ENCODE assay signal across 16 mouse cellular contexts in the genomic region with DNA sequence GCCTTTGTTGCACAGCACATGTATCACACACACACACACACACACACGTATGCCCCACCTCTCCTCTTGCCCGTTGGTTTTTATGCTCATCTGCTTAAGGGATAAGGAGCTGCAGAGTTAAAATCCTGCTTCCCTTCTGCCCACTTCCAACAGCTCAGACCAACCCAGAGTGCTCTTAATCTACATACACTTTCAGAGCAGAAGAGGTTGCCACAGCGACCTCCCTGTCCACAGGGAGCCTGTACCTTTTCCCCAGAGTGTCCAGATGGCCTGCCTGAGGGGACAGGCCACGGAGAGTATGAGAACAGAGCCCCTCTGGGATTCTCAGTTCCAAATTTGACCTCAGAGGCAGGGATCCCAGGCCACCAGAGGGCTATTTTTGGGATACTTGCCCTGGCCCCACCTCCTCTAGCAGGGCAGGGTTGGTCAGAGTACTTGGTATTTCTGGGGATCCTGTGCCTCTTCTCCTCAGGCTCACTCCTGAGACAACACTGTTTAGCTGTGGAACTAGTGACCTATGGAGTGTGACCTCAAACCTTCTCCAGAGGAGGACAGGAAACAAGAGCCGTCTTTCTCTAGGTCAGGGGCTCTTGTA. TPM values are rescaled to one million over a fixed set of nuclear protein-coding genes. Genes with fewer than 3 reads are reported as not detected.
A peak's percentile ranks its signal among the peaks of the same experiment; 100 is the strongest.
DNase-seq lines count a peak whose midpoint lies in the region; ATAC-seq and TF ChIP-seq lines count a peak whose summit lies in the region.
"Had no signal": no experiment of that assay in that cellular context is flagged by ENCODE, and none has a peak within 500 bp of the region (broad histone marks: within the 10 kb centered on the region; RNA-seq: fewer than 3 reads in every experiment).

No protein-coding gene starts in this region.

- WGBS in liver, embryonic 12.5 days (ENCODE audit: insufficient replicate concordance): 50% methylated on average over 5 of the region's 5 CpGs
- WGBS in liver, postnatal 0 days (ENCODE audit: insufficient replicate concordance): 48% methylated on average over 5 of the region's 5 CpGs
- 71% methylated on average over 5 of the region's 5 CpGs for WGBS in thymus, adult 2 months

- H3K36me3 ChIP-seq in liver, embryonic 12.5 days: no peaks in the 10 kb centered on the region
- H3K36me3 ChIP-seq in liver, postnatal 0 days (replicated peaks; ENCODE audit: insufficient read depth, low read length): no peaks in the 10 kb centered on the region
- H3K36me3 ChIP-seq in thymus, adult 2 months (ENCODE audit: control insufficient read depth, insufficient read depth, low read length): no peaks in the 10 kb centered on the region
- H3K36me3 ChIP-seq: limb, embryonic 15.5 days; midbrain, embryonic 13.5 days had no signal

- 0 out of 2 replicates have a peak, but pooled peaks cover 6% of the 10 kb centered on the region for H3K9me3 ChIP-seq in liver, embryonic 12.5 days (replicated peaks)
- no peaks in the 10 kb centered on the region for H3K9me3 ChIP-seq in liver, postnatal 0 days (ENCODE audit: low read length)
- H3K9me3 ChIP-seq: limb, embryonic 15.5 days; midbrain, embryonic 13.5 days had no signal

- peak overlapping the region; percentile 17; the same call in 1 of the 2 replicates for H3K9ac ChIP-seq in liver, embryonic 12.5 days
- H3K9ac ChIP-seq in liver, postnatal 0 days (replicated peaks): no peak overlapping the region
- H3K9ac ChIP-seq: limb, embryonic 15.5 days; midbrain, embryonic 13.5 days had no signal

- no peak for TF ChIP-seq POLR2A in thymus, adult 2 months (IDR thresholded peaks at IDR 0.05; ENCODE audit: control insufficient read depth, extremely low read depth, insufficient read depth, low read length, poor library complexity)

- intact Hi-C loops in heart, postnatal 10 days (cut with DNase I): no loop called here

- ATAC-seq in liver, embryonic 12.5 days: no peak
- no peak for ATAC-seq in liver, postnatal 0 days
- ATAC-seq in erythroblast, adult 5-6 weeks (replicated peaks; ENCODE audit: low FRiP score, poor library complexity, severe bottlenecking): peak; percentile 3; the same call in 1 of the 2 replicates
- ATAC-seq: midbrain, embryonic 13.5 days had no signal

- TF ChIP-seq EP300 in liver, postnatal 0 days (IDR thresholded peaks at IDR 0.05; ENCODE audit: low read depth): no peak

- no peak overlapping the region for H3K4me2 ChIP-seq in liver, embryonic 12.5 days
- H3K4me2 ChIP-seq in liver, postnatal 0 days (ENCODE audit: low read depth, low read length): no peak overlapping the region
- H3K4me2 ChIP-seq: limb, embryonic 15.5 days; midbrain, embryonic 13.5 days had no signal

- peaks cover 75% of the 10 kb centered on the region for H3K4me1 ChIP-seq in liver, embryonic 12.5 days
- peaks cover 27% of the 10 kb centered on the region for H3K4me1 ChIP-seq in liver, postnatal 0 days (ENCODE audit: insufficient read depth)
- peaks cover 31% of the 10 kb centered on the region for H3K4me1 ChIP-seq in thymus, adult 2 months (replicated peaks; ENCODE audit: control insufficient read depth, insufficient read depth, low read length)

- TF ChIP-seq CTCF in liver, postnatal 0 days (IDR thresholded peaks at IDR 0.05; ENCODE audit: low read depth): no peak
- no peak for TF ChIP-seq CTCF in thymus, adult 2 months (IDR thresholded peaks at IDR 0.05; ENCODE audit: borderline replicate concordance, control insufficient read depth, extremely low read depth, insufficient read depth, low read length, poor library complexity)

- peaks cover 8% of the 10 kb centered on the region; the same call in 1 of the 2 replicates for H3K27me3 ChIP-seq in liver, embryonic 12.5 days (replicated peaks)
- H3K27me3 ChIP-seq in liver, postnatal 0 days (ENCODE audit: insufficient read depth, low read length): no peaks in the 10 kb centered on the region
- no peaks in the 10 kb centered on the region for H3K27me3 ChIP-seq in thymus, adult 2 months (ENCODE audit: control insufficient read depth, insufficient read depth, low read length)
- H3K27me3 ChIP-seq: limb, embryonic 15.5 days; midbrain, embryonic 13.5 days had no signal

- H3K27ac ChIP-seq in liver, embryonic 12.5 days: 0 out of 2 replicates have a peak overlapping the region, but pooled peaks have one; percentile 6
- H3K27ac ChIP-seq in liver, postnatal 0 days (ENCODE audit: low read depth): no peak overlapping the region
- no peak overlapping the region for H3K27ac ChIP-seq in thymus, adult 2 months (ENCODE audit: control insufficient read depth, insufficient read depth, low read length)
- H3K27ac ChIP-seq: limb, embryonic 15.5 days; midbrain, embryonic 13.5 days had no signal

- peak; percentile 69 for DNase-seq in adrenal gland, postnatal 10 days
- DNase-seq in adrenal gland, adult 8-10 months: no peak
- no peak for DNase-seq in liver, postnatal 0 days
- peak; percentile 43 to 57 for DNase-seq in heart, postnatal 10 days
- no peak for DNase-seq in kidney, postnatal 36 days
- DNase-seq in thymus, adult 2 months: no peak
- DNase-seq: kidney, adult 18-20 months; thymus, adult 18-20 months had no signal

- no peak overlapping the region for H3K4me3 ChIP-seq in liver, embryonic 12.5 days
- H3K4me3 ChIP-seq in liver, postnatal 0 days (ENCODE audit: low read depth, low read length): no peak overlapping the region
- H3K4me3 ChIP-seq in thymus, adult 2 months (ENCODE audit: control insufficient read depth, insufficient read depth, low read length): no peak overlapping the region
- H3K4me3 ChIP-seq: limb, embryonic 15.5 days; midbrain, embryonic 13.5 days had no signal

RNA-seq across cellular contexts. Expression of a gene that starts 39.2 kb away (rescaled TPM):
- total RNA-seq in adrenal gland, postnatal 10 days (2021): not detected
- not detected for total RNA-seq in adrenal gland, adult 8-10 months (2022)
- not detected in 2 replicates for polyA plus RNA-seq in liver, embryonic 12.5 days (2016; fragmentation: Nextera tagmentation; extraction: Ambion mirVana)
- polyA plus RNA-seq in liver, postnatal 0 days (2015; fragmentation: Nextera tagmentation; extraction: Ambion mirVana): not detected in 2 replicates
- total RNA-seq in erythroblast, adult 5-6 weeks (2015; ENCODE audit: low replicate concordance): not detected in 2 replicates
- total RNA-seq in erythroblast, adult 5-6 weeks (2017; ENCODE audit: low replicate concordance): not detected in 2 replicates
- not detected for total RNA-seq in heart, postnatal 10 days (2021)
- polyA plus RNA-seq in thymus, adult 2 months (2012; rRNA removed): not detected in 2 replicates
- total RNA-seq: common myeloid progenitor, adult 5-6 weeks; granulocyte monocyte progenitor cell, adult 5-6 weeks; layer of hippocampus, postnatal 25 days had no signal
- polyA plus RNA-seq: limb, embryonic 15.5 days; midbrain, embryonic 13.5 days; spleen, adult 2 months had no signal

RNA-seq across cellular contexts. Expression of a gene that starts 47.6 kb away (rescaled TPM):
- not detected for total RNA-seq in adrenal gland, postnatal 10 days (2021)
- under 1 TPM; 0.22 to 0.34 (median 0.27) TPM for total RNA-seq in adrenal gland, adult 8-10 months (2022)
- polyA plus RNA-seq in liver, embryonic 12.5 days (2016; fragmentation: Nextera tagmentation; extraction: Ambion mirVana): 0.57 and 0.66 TPM in 2 replicates
- polyA plus RNA-seq in liver, postnatal 0 days (2015; fragmentation: Nextera tagmentation; extraction: Ambion mirVana): 0.81 and 1.0 TPM in 2 replicates
- total RNA-seq in erythroblast, adult 5-6 weeks (2015; ENCODE audit: low replicate concordance): not detected in 2 replicates
- not detected in 2 replicates for total RNA-seq in erythroblast, adult 5-6 weeks (2017; ENCODE audit: low replicate concordance)
- total RNA-seq in heart, postnatal 10 days (2021): 1 to 10 TPM; 3.4 to 4.2 TPM
- 1.3 and 1.5 TPM in 2 replicates for polyA plus RNA-seq in thymus, adult 2 months (2012; rRNA removed)
- total RNA-seq: common myeloid progenitor, adult 5-6 weeks; layer of hippocampus, postnatal 25 days had no signal
- polyA plus RNA-seq: spleen, adult 2 months had no signal

Comparison
In these comparisons a context has a peak if more than half of its experiments do, and no peak if none do; other contexts are left out.
1. DNase-seq: peak in adrenal gland, postnatal 10 days (single experiment) and heart, postnatal 10 days (2 of 2); none in adrenal gland, adult 8-10 months (single experiment), liver, postnatal 0 days (single experiment), kidney, postnatal 36 days (0 of 2) and thymus, adult 2 months (single experiment).